In genomic region chr3:122293954-122294850, GRCm38 (mm10) we compare ENCODE assay signal across 8 mouse cellular contexts. TPM values are rescaled to one million over a fixed set of nuclear protein-coding genes. Genes with fewer than 3 reads are reported as not detected.
DNase-seq lines count a peak whose midpoint lies in the region; ATAC-seq and TF ChIP-seq lines count a peak whose summit lies in the region.

Gene Bcar3, plus strand, starts transcription at chr3:122294136.

- peak within 1 kb of the TSS; percentile 79 for H3K4me2 ChIP-seq in heart, embryonic 13.5 days
- H3K4me2 ChIP-seq in kidney, postnatal 0 days (ENCODE audit: low read length), result peak within 1 kb of the TSS; percentile 87
- H3K4me2 ChIP-seq in myocyte (ENCODE audit: low read depth), result peak within 1 kb of the TSS; percentile 95

- no peaks in the 10 kb centered on the region for H3K9me3 ChIP-seq in heart, embryonic 13.5 days
- H3K9me3 ChIP-seq in kidney, postnatal 0 days (replicated peaks; ENCODE audit: low read length), result no peaks in the 10 kb centered on the region

- 7% methylated on average over 37 of the region's 37 CpGs for WGBS in heart, embryonic 13.5 days
- 6% methylated on average over 37 of the region's 37 CpGs for WGBS in kidney, postnatal 0 days
- 8% methylated on average over 37 of the region's 37 CpGs for WGBS in liver, adult 2 months

- no peak for TF ChIP-seq POLR2A in brain, embryonic 14.5 days (IDR thresholded peaks at IDR 0.05; ENCODE audit: borderline replicate concordance, extremely low read depth, insufficient read depth, insufficient read length, poor library complexity, severe bottlenecking)
- TF ChIP-seq POLR2A in liver, adult 2 months (IDR thresholded peaks at IDR 0.05; ENCODE audit: extremely low read depth, insufficient read depth, low read length), result no peak
- no peak for TF ChIP-seq POLR2A in myocyte (IDR thresholded peaks at IDR 0.05; ENCODE audit: insufficient read length, low read depth)

- peak within 1 kb of the TSS; percentile 94 for H3K27ac ChIP-seq in heart, embryonic 13.5 days (replicated peaks)
- peak within 1 kb of the TSS; percentile 96 for H3K27ac ChIP-seq in kidney, postnatal 0 days
- H3K27ac ChIP-seq in liver, adult 2 months (replicated peaks; ENCODE audit: insufficient read depth, low read depth, low read length), result peak within 1 kb of the TSS; percentile 82

- no peak for TF ChIP-seq CTCF in brain, embryonic 14.5 days (IDR thresholded peaks at IDR 0.05; ENCODE audit: borderline replicate concordance, extremely low read depth, insufficient read depth, insufficient read length)
- TF ChIP-seq CTCF in kidney, postnatal 0 days (IDR thresholded peaks at IDR 0.05; ENCODE audit: low read depth), result no peak
- no peak for TF ChIP-seq CTCF in liver, adult 2 months (IDR thresholded peaks at IDR 0.05; ENCODE audit: low read depth, low read length)

- ATAC-seq in erythroid progenitor cell, adult 5-6 weeks (replicated peaks; ENCODE audit: low FRiP score, poor library complexity, severe bottlenecking), result 0 out of 2 replicates have a peak, but pooled peaks have one; percentile 37
- peak; percentile 53; the same call in 1 of the 2 replicates for ATAC-seq in heart, embryonic 13.5 days (ENCODE audit: extremely low read depth, insufficient number of reproducible peaks, low FRiP score, low TSS enrichment)
- peak; percentile 70 for ATAC-seq in kidney, postnatal 0 days (replicated peaks; ENCODE audit: low FRiP score, low read depth)

- peak within 1 kb of the TSS; percentile 90 for H3K4me3 ChIP-seq in heart, embryonic 13.5 days
- H3K4me3 ChIP-seq in kidney, postnatal 0 days (replicated peaks; ENCODE audit: low read depth, low read length), result peak within 1 kb of the TSS; percentile 91
- H3K4me3 ChIP-seq in liver, adult 2 months (ENCODE audit: insufficient read depth, low read depth, low read length), result peak within 1 kb of the TSS; percentile 82
- H3K4me3 ChIP-seq in myocyte, result peak within 1 kb of the TSS; percentile 55

- H3K4me1 ChIP-seq in heart, embryonic 13.5 days, result peaks cover 34% of the 10 kb centered on the region
- H3K4me1 ChIP-seq in kidney, postnatal 0 days (replicated peaks; ENCODE audit: insufficient read depth, low read length), result no peaks in the 10 kb centered on the region; the same call in 1 of the 2 replicates
- H3K4me1 ChIP-seq in liver, adult 2 months (ENCODE audit: control insufficient read depth, insufficient read depth, low read length), result peaks cover 10% of the 10 kb centered on the region

- peak within 1 kb of the TSS; percentile 88 for H3ac ChIP-seq in myocyte (ENCODE audit: control insufficient read depth, insufficient read length)

- H3K36me3 ChIP-seq in heart, embryonic 13.5 days, result no peaks in the 10 kb centered on the region
- no peaks in the 10 kb centered on the region for H3K36me3 ChIP-seq in kidney, postnatal 0 days (ENCODE audit: insufficient read depth, low read length)
- H3K36me3 ChIP-seq in liver, adult 2 months (ENCODE audit: control insufficient read depth, insufficient read depth, low read length), result no peaks in the 10 kb centered on the region
- no peaks in the 10 kb centered on the region for H3K36me3 ChIP-seq in myocyte (ENCODE audit: control insufficient read depth, insufficient read depth)

- peaks cover 14% of the 10 kb centered on the region; the same call in 1 of the 2 replicates for H3K27me3 ChIP-seq in heart, embryonic 13.5 days (replicated peaks)
- no peaks in the 10 kb centered on the region for H3K27me3 ChIP-seq in kidney, postnatal 0 days (ENCODE audit: insufficient read depth, low read length)
- H3K27me3 ChIP-seq in liver, adult 2 months (ENCODE audit: control insufficient read depth, insufficient read depth, low read length), result no peaks in the 10 kb centered on the region
- no peaks in the 10 kb centered on the region for H3K27me3 ChIP-seq in myocyte (ENCODE audit: control insufficient read depth, insufficient read depth, insufficient read length)

- H3K79me2 ChIP-seq in liver, adult 2 months (ENCODE audit: control insufficient read depth, insufficient read depth, low read length), result no peaks in the 10 kb centered on the region
- H3K79me2 ChIP-seq in myocyte (ENCODE audit: control insufficient read depth, insufficient read depth), result no peaks in the 10 kb centered on the region

- peak; percentile 95 for DNase-seq in CD4-positive, CD25-positive, alpha-beta regulatory T cell, adult 2 months (ENCODE audit: low read depth, low spot score)
- DNase-seq in brain, embryonic 14.5 days (ENCODE audit: low read depth), result peak; percentile 99
- peak; percentile 97 for DNase-seq in kidney, postnatal 0 days (ENCODE audit: low spot score)
- DNase-seq in liver, adult 2 months (ENCODE audit: extremely low read depth, low read depth, low spot score), result peak; percentile 68
- DNase-seq in spleen, postnatal 4 days (ENCODE audit: low spot score in 2 of 2), result peak; percentile 76 to 89

- H3K9ac ChIP-seq in heart, embryonic 13.5 days, result peak within 1 kb of the TSS; percentile 94
- peak within 1 kb of the TSS; percentile 93 for H3K9ac ChIP-seq in kidney, postnatal 0 days (ENCODE audit: low read depth, low read length)
- peak within 1 kb of the TSS; percentile 91 for H3K9ac ChIP-seq in liver, adult 2 months (ENCODE audit: low read depth, low read length)

TF ChIP-seq in myocyte, 11 proteins besides CTCF, POLR2A, EP300 and RAD21:
- TF ChIP-seq TCF3 (IDR thresholded peaks at IDR 0.05; ENCODE audit: insufficient read length, low read depth) (no peak), CEBPB (IDR thresholded peaks at IDR 0.05; ENCODE audit: insufficient read depth, poor library complexity, severe bottlenecking) (no peak), E2F4 (IDR thresholded peaks at IDR 0.05; ENCODE audit: insufficient read depth) (no peak), MYOD1 (IDR thresholded peaks at IDR 0.05; ENCODE audit: control insufficient read depth in 1 of 3, insufficient read length in 2 of 3, low read depth in 2 of 3) (no peak), SRF (IDR thresholded peaks at IDR 0.05; ENCODE audit: control insufficient read depth, insufficient read length, low read depth) (no peak), MAX (IDR thresholded peaks at IDR 0.05; ENCODE audit: low read depth) (no peak), POLR2AphosphoS2 (IDR thresholded peaks at IDR 0.05; ENCODE audit: insufficient read length, low read depth) (no peak), REST (IDR thresholded peaks at IDR 0.05; ENCODE audit: insufficient read depth, insufficient read length) (no peak), USF1 (IDR thresholded peaks at IDR 0.05; ENCODE audit: low read depth) (no peak)
TF ChIP-seq in myocyte: peak in this region for 0.

RNA-seq across cellular contexts. Expression of gene Bcar3, which starts in this region (rescaled TPM):
- polyA plus RNA-seq in brain, embryonic 14.5 days (2012; rRNA removed), result 7.7 and 8.2 TPM in 2 replicates
- 0.72 TPM in 1 of 2 replicates, not detected in the other for total RNA-seq in erythroid progenitor cell, adult 5-6 weeks (2015; ENCODE audit: low replicate concordance)
- 2.6 TPM in 1 of 2 replicates, not detected in the other for total RNA-seq in erythroid progenitor cell, adult 5-6 weeks (2017; ENCODE audit: low replicate concordance)
- polyA plus RNA-seq in heart, embryonic 13.5 days (2015; fragmentation: Nextera tagmentation; extraction: Ambion mirVana), result 3.6 and 4.8 TPM in 2 replicates
- 18.8 and 20.7 TPM in 2 replicates for polyA plus RNA-seq in kidney, postnatal 0 days (2015; fragmentation: Nextera tagmentation; extraction: Ambion mirVana)
- 44.4 and 69.3 TPM in 2 replicates for total RNA-seq in liver, adult 2 months (2014; rRNA removed)
- 45.5 and 67.3 TPM in 2 replicates for polyA plus RNA-seq in liver, adult 2 months (2012; rRNA removed)
- 21.4 TPM for polyA plus RNA-seq in myocyte (2012; fragmentation: generic; extraction: Trizol)

Comparison
In these comparisons a context has a peak if more than half of its experiments do, and no peak if none do; other contexts are left out.
1. Peak in every context shown above with its lines: DNase-seq, ATAC-seq, H3K4me3 ChIP-seq and H3K27ac ChIP-seq.
2. RNA of gene Bcar3 (total RNA-seq): 44.4 to 69.3 TPM in liver, adult 2 months; 0.72 to 2.6 TPM in erythroid progenitor cell, adult 5-6 weeks; every median in the first group is over 10 times any median in the second.